Mouse (Mus musculus): ENCODE results near the gene Dkk2.

Dkk2 gene

GRCm38 (mm10) chr3:132125227-132125740 lies 40.2 kb downstream of the Dkk2 start:
- no peak for DNase-seq (ENCODE audit: low spot score)

- no peak for DNase-seq (ENCODE audit: low spot score)
Measured at GRCm38 (mm10) chr3:132129730-132130274, 44.7 kb downstream of the Dkk2 start.

- no peak for DNase-seq (ENCODE audit: low spot score)
Measured at GRCm38 (mm10) chr3:132130781-132131180, 45.7 kb downstream of the Dkk2 start.

- no peak for DNase-seq (ENCODE audit: low spot score)
Measured at GRCm38 (mm10) chr3:132131939-132132338, 46.8 kb downstream of the Dkk2 start.

- DNase-seq (ENCODE audit: low spot score), result no peak
Measured at GRCm38 (mm10) chr3:132134502-132134901, 49.4 kb downstream of the Dkk2 start.

GRCm38 (mm10) chr3:132137802-132138378 lies 52.8 kb downstream of the Dkk2 start:
- no peak for DNase-seq (ENCODE audit: low spot score)

GRCm38 (mm10) chr3:132141031-132141430 lies 55.9 kb downstream of the Dkk2 start:
- DNase-seq (ENCODE audit: low spot score), result no peak

- no peak for DNase-seq (ENCODE audit: low spot score)
Measured at GRCm38 (mm10) chr3:132149446-132150025, 64.4 kb downstream of the Dkk2 start.

- DNase-seq (ENCODE audit: low spot score), result no peak
Measured at GRCm38 (mm10) chr3:132158817-132159216, 73.7 kb downstream of the Dkk2 start.

GRCm38 (mm10) chr3:132168911-132169310 lies 83.8 kb downstream of the Dkk2 start:
- DNase-seq (ENCODE audit: low spot score), result no peak

- DNase-seq (ENCODE audit: low spot score), result no peak
Measured at GRCm38 (mm10) chr3:132186888-132187552, 101.9 kb downstream of the Dkk2 start.

GRCm38 (mm10) chr3:132201950-132202349 lies 116.9 kb downstream of the Dkk2 start:
- no peak for DNase-seq (ENCODE audit: low spot score)

GRCm38 (mm10) chr3:132202665-132203064 lies 117.6 kb downstream of the Dkk2 start:
- no peak for DNase-seq (ENCODE audit: low spot score)

- no peak for DNase-seq (ENCODE audit: low spot score)
Measured at GRCm38 (mm10) chr3:132207469-132207868, 122.4 kb downstream of the Dkk2 start.

- DNase-seq (ENCODE audit: low spot score), result no peak
Measured at GRCm38 (mm10) chr3:132211260-132211659, 126.2 kb downstream of the Dkk2 start.

- DNase-seq (ENCODE audit: low spot score), result no peak
Measured at GRCm38 (mm10) chr3:132219977-132220487, 134.9 kb downstream of the Dkk2 start.

GRCm38 (mm10) chr3:132227622-132228021 lies 142.5 kb downstream of the Dkk2 start:
- DNase-seq (ENCODE audit: low spot score), result no peak

Data from left cerebral cortex, adult 11 months (tissue).